Mouse (Mus musculus) intestine, postnatal 0 days (tissue): ENCODE results near the gene Rnf144b. TPM values are rescaled to one million over a fixed set of nuclear protein-coding genes. Genes with fewer than 3 reads are reported as not detected.

Source experiments
- ATAC-seq: fragments of 200-750 bp; cut with Nextera tagmentation; 2 replicates; pipeline ENCODE4 v1.8.0; 2017; ENCODE audit warnings: mild to moderate bottlenecking, moderate TSS enrichment, moderate library complexity
- H3K27ac ChIP-seq: fragments of 300-500 bp; sonication (generic); 2 replicates; pipeline ENCODE4 v1.5.1; 2014; ENCODE audit warnings: mild to moderate bottlenecking, low read depth, low read length, moderate library complexity
- H3K27me3 ChIP-seq: fragments of 300-500 bp; sonication (generic); replicated peaks from 2 replicates; pipeline ENCODE4 v1.6.1; 2014; ENCODE audit warnings: low read length, mixed read lengths; ENCODE audit not compliant: control insufficient read depth, insufficient read depth
- H3K36me3 ChIP-seq: fragments of 300-500 bp; sonication (generic); 2 replicates; pipeline ENCODE4 v1.6.1; 2014; ENCODE audit warnings: mild to moderate bottlenecking, moderate library complexity; ENCODE audit not compliant: control insufficient read depth, insufficient read depth
- H3K4me1 ChIP-seq: fragments of 300-500 bp; sonication (generic); replicated peaks from 2 replicates; pipeline ENCODE4 v1.6.1; 2014; ENCODE audit warnings: antibody characterized with exemption, low read length, mixed read lengths; ENCODE audit not compliant: control insufficient read depth, insufficient read depth
- H3K4me2 ChIP-seq: fragments of 300-500 bp; sonication (generic); replicated peaks from 2 replicates; pipeline ENCODE4 v1.6.1; 2014; ENCODE audit warnings: low read depth, mild to moderate bottlenecking, moderate library complexity
- H3K4me3 ChIP-seq: fragments of 300-500 bp; sonication (generic); 2 replicates; pipeline ENCODE4 v1.5.1; 2014; ENCODE audit warnings: low read depth, low read length
- H3K9ac ChIP-seq: fragments of 300-500 bp; sonication (generic); 2 replicates; pipeline ENCODE4 v1.6.1; 2014; ENCODE audit warnings: mild to moderate bottlenecking, low read depth, low read length
- H3K9me3 ChIP-seq: fragments of 300-500 bp; sonication (generic); 2 replicates; pipeline ENCODE4 v1.6.1; 2016; ENCODE audit warnings: mixed run types; ENCODE audit not compliant: control insufficient read depth
- CTCF ChIP-seq: sonication (generic); IDR thresholded peaks from 2 replicates; pipeline ENCODE4 v1.5.1; 2016; ENCODE audit warnings: low read depth, mild to moderate bottlenecking, control low read depth, antibody characterized with exemption, moderate library complexity
- WGBS: fragments of 180-500 bp; shearing (Covaris S2); extraction: QIAGEN DNeasy Blood & Tissue Kit; methylation state at CpG from one replicate; pipeline ENCODE4 v1.1.7; 2014; 5-methylcytosine and 5-hydroxymethylcytosine counted together
- polyA plus RNA-seq: library from polyadenylated mRNA; unstranded; fragments of >200 nt; fragmentation: Nextera tagmentation; extraction: Ambion mirVana; gene quantifications from 2 replicates; pipeline ENCODE4 v1.2.1, GENCODE M21; 2015

Gene Rnf144b
- polyA plus RNA-seq, 1 experiment from 2014 or later: 1.7 TPM

DNA sequence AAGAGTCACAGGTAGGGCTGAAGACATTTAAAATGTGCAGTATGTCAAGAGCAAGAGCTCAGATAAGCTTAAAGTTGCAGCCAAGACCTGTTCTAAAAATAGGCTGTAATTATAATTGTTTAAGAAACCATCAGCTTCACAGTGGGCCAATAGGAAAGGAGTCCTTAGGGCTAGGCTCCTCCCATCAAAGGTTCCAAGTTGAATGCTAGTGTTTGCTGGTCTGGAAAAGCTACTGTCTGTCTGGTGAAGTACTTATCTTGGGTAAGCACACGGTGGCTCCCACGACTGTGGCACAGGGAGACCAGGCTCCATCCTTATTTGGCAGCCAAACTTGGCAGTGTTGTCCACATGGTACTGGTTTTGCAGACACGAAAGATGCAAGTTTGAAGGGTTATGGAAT lies 9.5 kb upstream of the Rnf144b start:
- ATAC-seq: no peak
- WGBS: 42% methylated on average over 3 of the region's 3 CpGs

DNA sequence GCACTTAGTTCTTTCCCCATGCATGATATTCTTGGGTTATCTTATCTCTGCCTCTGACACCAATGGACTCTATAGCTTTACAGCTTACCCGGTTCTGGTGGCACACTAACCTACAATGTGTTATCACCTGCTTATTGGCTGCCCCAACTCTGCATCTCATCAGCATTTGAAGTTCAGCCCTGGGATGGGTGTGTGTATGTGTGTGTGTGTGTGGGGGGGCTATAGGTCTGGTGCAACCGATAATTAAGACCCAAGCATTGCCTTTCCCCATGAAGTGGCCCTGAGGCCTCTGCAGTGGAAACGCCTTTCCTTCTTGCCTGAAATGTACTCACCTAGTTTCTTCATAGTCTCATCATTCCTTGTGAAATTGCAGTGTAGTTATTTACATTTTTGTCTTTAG lies 6.5 kb upstream of the Rnf144b start:
- H3K36me3 ChIP-seq: no peaks in the 10 kb centered on the region
- H3K4me1 ChIP-seq: no peaks in the 10 kb centered on the region
- no peaks in the 10 kb centered on the region for H3K27me3 ChIP-seq
- no peak overlapping the region for H3K4me3 ChIP-seq
- H3K27ac ChIP-seq: no peak overlapping the region
- TF ChIP-seq CTCF: no peak
- no peak overlapping the region for H3K4me2 ChIP-seq
- H3K9me3 ChIP-seq: no peaks in the 10 kb centered on the region
- ATAC-seq: no peak
- no peak overlapping the region for H3K9ac ChIP-seq
- WGBS: 64% methylated on average over 3 of the region's 3 CpGs

More for the DNA sequence above, 9.5 kb upstream of the Rnf144b start:
- Histone ChIP-seq H3K27ac (no peak overlapping the region), H3K4me3 (no peak overlapping the region), H3K36me3 (no peaks in the 10 kb centered on the region), H3K9me3 (no peaks in the 10 kb centered on the region), H3K9ac (no peak overlapping the region), H3K4me2 (no peak overlapping the region), H3K4me1 (no peaks in the 10 kb centered on the region), H3K27me3 (no peaks in the 10 kb centered on the region)
- TF ChIP-seq CTCF: no peak

DNA sequence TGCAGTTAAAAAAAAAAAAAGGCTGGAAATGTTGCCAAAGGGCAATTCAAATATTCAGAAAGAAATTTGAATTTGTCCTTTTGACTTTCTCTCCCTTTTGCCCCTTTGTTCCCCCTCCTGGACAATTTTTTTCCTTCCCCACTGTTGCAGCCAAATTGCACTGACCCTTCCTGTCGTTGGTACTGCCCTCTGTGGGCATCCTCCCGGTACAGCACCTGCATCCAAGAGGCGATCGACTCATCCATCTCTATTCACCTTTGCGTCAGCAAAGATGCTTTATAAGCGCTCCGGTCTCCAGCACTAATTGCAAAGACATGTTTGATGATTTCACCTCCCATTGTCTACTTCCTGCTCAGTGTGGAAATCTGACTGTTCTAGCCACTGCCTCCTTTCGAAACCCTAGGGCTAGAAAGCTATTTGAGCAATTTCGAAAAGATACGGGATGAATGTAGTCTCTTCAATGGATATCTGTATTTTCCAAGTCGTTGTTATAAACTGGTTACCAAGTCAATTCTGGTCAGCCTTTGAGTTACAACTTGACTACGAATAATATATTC lies 1.0 kb upstream of the Rnf144b start:
- no peak overlapping the region for H3K4me2 ChIP-seq
- no peaks in the 10 kb centered on the region; the same call in 1 of the 2 replicates for H3K4me1 ChIP-seq
- no peak overlapping the region for H3K27ac ChIP-seq
- no peaks in the 10 kb centered on the region for H3K9me3 ChIP-seq
- ATAC-seq: no peak
- 41% methylated on average over 12 of the region's 12 CpGs for WGBS
- no peaks in the 10 kb centered on the region for H3K36me3 ChIP-seq
- no peak overlapping the region for H3K4me3 ChIP-seq
- H3K9ac ChIP-seq: no peak overlapping the region
- peaks cover 8% of the 10 kb centered on the region for H3K27me3 ChIP-seq
- peak; percentile 43 for TF ChIP-seq CTCF

DNA sequence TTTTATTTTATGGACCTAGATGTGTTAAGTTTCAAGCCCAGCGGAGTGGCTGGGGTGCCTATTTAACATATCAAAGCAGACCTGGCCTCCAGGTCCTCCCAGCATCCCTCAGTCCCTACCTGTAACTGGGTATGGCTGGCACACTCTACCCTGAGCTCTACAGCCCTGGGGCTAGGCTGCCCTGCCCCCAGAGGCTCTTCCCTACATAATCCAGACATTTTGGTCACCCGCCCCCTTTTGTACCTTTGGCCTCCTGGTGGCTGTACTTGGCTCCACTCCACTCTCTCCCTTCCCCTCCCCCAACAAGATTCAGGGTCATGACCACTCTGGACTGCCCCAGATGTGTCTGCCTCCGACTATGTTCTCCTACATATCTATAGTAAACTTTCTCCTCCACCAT lies 2.0 kb downstream of the Rnf144b start:
- TF ChIP-seq CTCF: no peak
- peaks cover 8% of the 10 kb centered on the region for H3K27me3 ChIP-seq
- 52% methylated on average over 3 of the region's 3 CpGs for WGBS
- H3K36me3 ChIP-seq: no peaks in the 10 kb centered on the region
- H3K27ac ChIP-seq: no peak overlapping the region
- no peak overlapping the region for H3K9ac ChIP-seq
- H3K4me2 ChIP-seq: no peak overlapping the region
- no peak overlapping the region for H3K4me3 ChIP-seq
- ATAC-seq: no peak
- no peaks in the 10 kb centered on the region for H3K9me3 ChIP-seq
- no peaks in the 10 kb centered on the region; the same call in 1 of the 2 replicates for H3K4me1 ChIP-seq

DNA sequence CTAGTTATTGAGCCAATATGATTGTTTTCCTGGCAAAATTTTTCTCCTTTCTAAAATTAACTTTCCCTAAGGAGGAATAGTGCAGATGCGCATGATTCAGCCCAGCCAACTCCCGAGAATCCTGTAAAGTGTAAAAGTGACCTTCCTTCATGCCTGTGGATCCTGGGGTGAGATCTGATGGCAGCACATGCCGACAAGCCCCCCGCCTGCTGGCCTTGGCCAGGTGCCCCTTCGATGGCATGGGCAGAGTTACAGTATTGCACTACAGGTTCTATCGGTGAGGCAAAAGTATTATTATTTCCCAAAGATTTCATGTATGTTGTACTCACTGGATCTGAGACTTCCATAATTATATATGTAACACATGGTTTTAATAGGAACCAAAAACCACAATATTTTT lies 2.5 kb downstream of the Rnf144b start:
- no peaks in the 10 kb centered on the region for H3K36me3 ChIP-seq
- TF ChIP-seq CTCF: no peak
- ATAC-seq: no peak
- H3K4me1 ChIP-seq: no peaks in the 10 kb centered on the region; the same call in 1 of the 2 replicates
- WGBS: 89% methylated on average over 6 of the region's 6 CpGs
- no peak overlapping the region for H3K4me2 ChIP-seq
- H3K9me3 ChIP-seq: no peaks in the 10 kb centered on the region
- no peak overlapping the region for H3K4me3 ChIP-seq
- peaks cover 8% of the 10 kb centered on the region for H3K27me3 ChIP-seq
- H3K9ac ChIP-seq: no peak overlapping the region
- no peak overlapping the region for H3K27ac ChIP-seq

DNA sequence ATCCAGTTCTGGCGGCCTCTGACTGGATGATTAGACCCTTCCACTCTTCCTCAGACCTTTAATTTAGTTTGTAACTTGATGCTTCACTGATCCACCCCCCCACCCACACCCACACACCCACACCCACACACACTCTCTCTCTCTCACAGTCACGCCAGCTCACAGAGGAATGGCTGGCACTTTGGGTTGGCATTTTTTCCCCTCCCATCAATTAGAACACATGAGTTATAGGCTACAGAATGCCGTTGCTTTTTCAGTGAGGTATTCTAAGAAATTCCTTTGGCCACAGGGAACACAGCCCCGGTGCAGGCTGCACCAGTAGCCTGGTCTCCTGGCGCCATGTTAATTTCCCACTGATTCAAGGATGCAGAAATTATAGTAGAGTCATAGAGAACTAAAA lies 3.1 kb downstream of the Rnf144b start:
- Histone ChIP-seq H3K4me1 (no peaks in the 10 kb centered on the region; the same call in 1 of the 2 replicates), H3K27ac (no peak overlapping the region), H3K9me3 (no peaks in the 10 kb centered on the region), H3K4me3 (no peak overlapping the region), H3K27me3 (peaks cover 10% of the 10 kb centered on the region), H3K4me2 (no peak overlapping the region), H3K36me3 (no peaks in the 10 kb centered on the region), H3K9ac (no peak overlapping the region)
- no peak for ATAC-seq
- WGBS: 80% methylated on average over 5 of the region's 5 CpGs
- TF ChIP-seq CTCF: no peak

DNA sequence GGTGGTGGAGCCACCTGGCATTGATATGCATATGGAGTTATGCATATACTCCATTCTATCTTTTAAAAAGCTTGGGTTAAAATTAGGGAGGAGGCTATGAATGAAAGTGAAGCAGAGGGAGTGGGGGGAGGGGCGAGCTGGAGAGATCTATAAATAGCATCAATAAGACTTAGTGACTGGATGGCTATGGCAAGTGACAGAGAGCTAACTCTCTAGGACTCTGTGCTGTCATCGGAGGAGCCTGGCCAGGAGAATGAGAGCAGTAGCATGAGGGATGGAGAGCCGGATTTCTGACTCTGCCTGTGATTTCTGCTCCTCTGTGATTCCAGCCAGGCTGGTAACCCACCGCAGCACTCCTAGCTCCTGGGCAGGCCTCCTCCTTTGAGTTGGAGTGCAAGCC lies 6.6 kb downstream of the Rnf144b start:
- TF ChIP-seq CTCF: no peak
- H3K4me3 ChIP-seq: no peak overlapping the region
- ATAC-seq: no peak
- H3K9me3 ChIP-seq: no peaks in the 10 kb centered on the region
- H3K27ac ChIP-seq: no peak overlapping the region
- H3K9ac ChIP-seq: no peak overlapping the region
- no peaks in the 10 kb centered on the region for H3K4me1 ChIP-seq
- 61% methylated on average over 4 of the region's 4 CpGs for WGBS
- H3K36me3 ChIP-seq: no peaks in the 10 kb centered on the region
- H3K4me2 ChIP-seq: no peak overlapping the region
- 0 out of 2 replicates have a peak, but pooled peaks cover 2% of the 10 kb centered on the region for H3K27me3 ChIP-seq
